Mouse (Mus musculus): ENCODE measurements around the gene Atp6v1g2. TPM values are rescaled to one million over a fixed set of nuclear protein-coding genes. Genes with fewer than 3 reads are reported as not detected.

The Atp6v1g2 gene
- polyA plus RNA-seq, 1 experiment from 2014 or later: 10.6 TPM

- 78% methylated on average over 15 of the region's 15 CpGs for WGBS
Measured at GRCm38 (mm10) chr17:35251162-35251719, 17.8 kb downstream of the Atp6v1g2 start.

GRCm38 (mm10) chr17:35251981-35252380 lies 18.5 kb downstream of the Atp6v1g2 start:
- no peaks in the 10 kb centered on the region for H3K9me3 ChIP-seq
- no peak for ATAC-seq (ENCODE audit: extremely low read depth, insufficient number of reproducible peaks, low FRiP score, low TSS enrichment)
- H3K27ac ChIP-seq (replicated peaks): no peak overlapping the region
- WGBS: 76% methylated on average over 5 of the region's 5 CpGs
- H3K4me2 ChIP-seq: no peak overlapping the region
- peaks cover 74% of the 10 kb centered on the region for H3K36me3 ChIP-seq
- no peak overlapping the region for H3K9ac ChIP-seq
- peaks cover 5% of the 10 kb centered on the region for H3K4me1 ChIP-seq
- H3K4me3 ChIP-seq: no peak overlapping the region
- H3K27me3 ChIP-seq (replicated peaks): no peaks in the 10 kb centered on the region

More at GRCm38 (mm10) chr17:35251162-35251719, 17.8 kb downstream of the Atp6v1g2 start:
- no peak for ATAC-seq (ENCODE audit: extremely low read depth, insufficient number of reproducible peaks, low FRiP score, low TSS enrichment)
- H3K4me3 ChIP-seq: no peak overlapping the region
- no peak overlapping the region for H3K27ac ChIP-seq (replicated peaks)
- no peak overlapping the region for H3K9ac ChIP-seq
- H3K4me1 ChIP-seq: peaks cover 13% of the 10 kb centered on the region
- H3K27me3 ChIP-seq (replicated peaks): no peaks in the 10 kb centered on the region
- no peaks in the 10 kb centered on the region for H3K9me3 ChIP-seq
- no peak overlapping the region for H3K4me2 ChIP-seq
- peaks cover 81% of the 10 kb centered on the region for H3K36me3 ChIP-seq

DNA sequence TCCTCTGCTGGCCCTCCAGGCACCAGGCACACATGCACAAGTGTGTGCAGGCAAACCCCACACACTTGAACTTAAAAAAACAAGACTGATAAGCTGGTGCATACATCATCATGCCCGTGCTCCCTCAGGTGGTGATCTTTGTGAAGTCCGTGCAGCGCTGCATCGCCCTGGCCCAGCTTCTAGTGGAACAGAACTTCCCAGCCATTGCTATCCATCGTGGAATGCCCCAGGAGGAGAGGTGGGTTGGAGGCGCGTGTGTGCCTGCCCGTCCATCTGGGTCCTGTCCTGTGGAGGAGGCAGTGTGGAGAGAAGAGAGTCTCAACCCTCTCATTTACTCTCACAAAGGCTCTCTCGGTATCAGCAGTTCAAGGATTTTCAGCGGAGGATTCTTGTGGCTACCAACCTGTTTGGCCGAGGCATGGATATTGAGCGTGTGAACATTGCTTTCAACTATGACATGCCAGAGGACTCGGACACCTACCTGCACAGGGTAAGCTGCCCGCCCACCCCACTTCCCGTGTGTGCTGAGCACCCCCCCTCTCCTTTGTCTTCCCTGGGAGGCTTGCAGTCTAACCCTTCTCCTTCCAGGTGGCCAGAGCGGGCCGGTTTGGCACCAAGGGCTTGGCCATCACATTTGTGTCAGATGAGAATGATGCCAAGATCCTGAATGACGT lies 19.3 kb downstream of the Atp6v1g2 start:
- Histone ChIP-seq H3K4me3 (no peak overlapping the region), H3K4me1 (peaks cover 1% of the 10 kb centered on the region; the same call in 1 of the 2 replicates), H3K4me2 (no peak overlapping the region), H3K36me3 (peaks cover 66% of the 10 kb centered on the region), H3K9me3 (no peaks in the 10 kb centered on the region), H3K9ac (no peak overlapping the region), H3K27me3 (replicated peaks) (no peaks in the 10 kb centered on the region), H3K27ac (replicated peaks) (no peak overlapping the region)
- no peak for ATAC-seq (ENCODE audit: extremely low read depth, insufficient number of reproducible peaks, low FRiP score, low TSS enrichment)
- WGBS: 80% methylated on average over 18 of the region's 18 CpGs

DNA sequence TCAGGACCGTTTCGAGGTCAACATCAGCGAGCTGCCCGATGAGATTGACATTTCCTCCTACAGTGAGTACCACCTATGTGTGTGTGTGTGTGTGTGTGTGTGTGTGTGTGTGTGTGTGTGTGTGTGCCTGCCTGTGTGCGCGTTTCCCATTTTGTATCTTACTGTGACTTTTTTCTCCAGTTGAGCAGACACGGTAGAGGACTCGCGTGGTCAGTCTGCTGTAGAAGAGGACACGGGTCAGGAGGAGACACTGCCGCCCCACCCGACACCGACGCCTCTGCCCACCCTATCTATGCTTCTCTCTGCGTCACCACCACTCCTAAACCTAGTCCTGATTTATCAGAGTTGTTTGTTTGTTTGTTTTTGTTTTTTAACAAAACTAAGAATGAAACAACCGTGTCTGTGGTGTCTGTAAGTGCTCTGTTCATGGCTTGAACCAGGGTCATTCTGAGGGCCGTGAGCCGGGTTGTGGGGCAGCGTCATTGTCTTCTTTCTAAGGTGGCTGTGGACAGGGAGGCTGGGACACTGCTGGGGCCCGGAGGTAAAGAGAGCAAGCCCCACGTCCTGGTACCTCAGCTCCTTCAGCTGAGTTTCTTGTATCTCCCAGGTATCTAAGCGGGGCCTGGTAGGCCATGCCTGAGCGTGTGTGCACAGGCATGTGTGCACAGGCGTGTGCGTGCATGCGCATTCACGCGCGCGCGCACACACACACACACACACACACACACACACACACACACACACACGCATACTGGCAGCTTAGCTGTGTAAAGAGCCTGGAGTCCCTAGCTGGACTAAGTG lies 20.0 kb downstream of the Atp6v1g2 start:
- 82% methylated on average over 28 of the region's 32 CpGs for WGBS
- peaks cover 5% of the 10 kb centered on the region; the same call in 1 of the 2 replicates for H3K4me1 ChIP-seq
- no peaks in the 10 kb centered on the region for H3K9me3 ChIP-seq
- no peaks in the 10 kb centered on the region for H3K27me3 ChIP-seq (replicated peaks)
- no peak overlapping the region for H3K9ac ChIP-seq
- no peak overlapping the region for H3K4me3 ChIP-seq
- H3K36me3 ChIP-seq: peaks cover 59% of the 10 kb centered on the region
- no peak overlapping the region for H3K4me2 ChIP-seq
- no peak overlapping the region for H3K27ac ChIP-seq (replicated peaks)
- no peak for ATAC-seq (ENCODE audit: extremely low read depth, insufficient number of reproducible peaks, low FRiP score, low TSS enrichment)

GRCm38 (mm10) chr17:35254241-35255098 lies 21.0 kb downstream of the Atp6v1g2 start:
- ATAC-seq (ENCODE audit: extremely low read depth, insufficient number of reproducible peaks, low FRiP score, low TSS enrichment): no peak
- no peaks in the 10 kb centered on the region for H3K9me3 ChIP-seq

DNA sequence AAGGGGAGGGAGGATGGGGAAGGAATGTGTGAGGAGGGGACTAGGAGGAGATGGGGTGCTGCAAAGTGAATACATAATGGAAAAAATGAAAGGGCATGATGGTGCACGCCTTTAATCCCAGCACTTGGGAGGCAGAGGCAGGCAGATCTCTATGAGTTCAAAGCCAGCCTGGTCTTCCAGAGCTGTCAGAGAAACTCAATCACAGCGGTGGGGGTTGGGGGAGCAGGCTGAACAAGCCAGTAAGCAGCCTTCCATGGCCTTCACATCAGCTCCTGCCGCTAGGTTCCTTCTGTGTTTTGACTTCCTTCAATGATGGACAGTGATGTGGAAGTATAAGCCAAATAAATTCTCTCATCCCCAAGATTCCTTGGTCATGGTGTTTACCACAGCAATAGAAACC lies 21.8 kb downstream of the Atp6v1g2 start:
- Histone ChIP-seq H3K9me3 (no peaks in the 10 kb centered on the region), H3K36me3 (peaks cover 41% of the 10 kb centered on the region), H3K4me2 (no peak overlapping the region), H3K9ac (no peak overlapping the region), H3K27me3 (replicated peaks) (peaks cover 14% of the 10 kb centered on the region), H3K4me1 (peaks cover 5% of the 10 kb centered on the region; the same call in 1 of the 2 replicates), H3K27ac (replicated peaks) (no peak overlapping the region), H3K4me3 (no peak overlapping the region)
- ATAC-seq (ENCODE audit: extremely low read depth, insufficient number of reproducible peaks, low FRiP score, low TSS enrichment): no peak
- 71% methylated on average over 3 of the region's 3 CpGs for WGBS

More at GRCm38 (mm10) chr17:35254241-35255098, 21.0 kb downstream of the Atp6v1g2 start:
- Histone ChIP-seq H3K27ac (replicated peaks) (no peak overlapping the region), H3K4me2 (no peak overlapping the region), H3K27me3 (replicated peaks) (peaks cover 6% of the 10 kb centered on the region), H3K4me3 (no peak overlapping the region), H3K4me1 (peaks cover 5% of the 10 kb centered on the region; the same call in 1 of the 2 replicates), H3K9ac (no peak overlapping the region), H3K36me3 (peaks cover 49% of the 10 kb centered on the region)
- 54% methylated on average over 11 of the region's 11 CpGs for WGBS

- peaks cover 37% of the 10 kb centered on the region for H3K36me3 ChIP-seq
- no peak overlapping the region for H3K4me2 ChIP-seq
- no peak overlapping the region for H3K4me3 ChIP-seq
- ATAC-seq (ENCODE audit: extremely low read depth, insufficient number of reproducible peaks, low FRiP score, low TSS enrichment): no peak
- H3K9ac ChIP-seq: no peak overlapping the region
- H3K27me3 ChIP-seq (replicated peaks): peaks cover 18% of the 10 kb centered on the region
- 56% methylated on average over 4 of the region's 4 CpGs for WGBS
- no peak overlapping the region for H3K27ac ChIP-seq (replicated peaks)
- no peaks in the 10 kb centered on the region for H3K9me3 ChIP-seq
- H3K4me1 ChIP-seq: peaks cover 5% of the 10 kb centered on the region; the same call in 1 of the 2 replicates
Measured at GRCm38 (mm10) chr17:35255704-35256103, 22.2 kb downstream of the Atp6v1g2 start.

DNA sequence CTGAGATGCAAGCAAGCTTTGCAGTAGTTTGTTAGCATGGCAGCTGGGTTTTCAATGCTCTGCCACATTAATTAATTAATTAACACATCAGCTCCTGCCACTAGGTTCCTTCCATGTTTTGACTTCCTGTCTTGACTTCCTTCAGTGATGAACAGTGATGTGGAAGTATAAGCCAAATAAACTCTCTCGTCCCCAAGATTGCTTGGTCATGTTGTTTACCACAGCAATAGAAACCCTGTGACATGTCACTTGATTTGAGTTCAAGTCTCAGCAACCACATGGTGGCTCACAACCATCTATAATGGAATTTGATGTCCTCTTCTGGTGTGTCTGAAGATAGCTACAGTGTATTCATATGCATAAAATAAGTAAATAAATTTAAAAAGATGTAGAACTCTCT lies 23.9 kb downstream of the Atp6v1g2 start:
- Histone ChIP-seq H3K4me3 (no peak overlapping the region), H3K4me2 (peak overlapping the region; percentile 66)
- 59% methylated on average over 1 of the region's 1 CpGs for WGBS

GRCm38 (mm10) chr17:35257824-35258491 lies 24.5 kb downstream of the Atp6v1g2 start:
- Histone ChIP-seq H3K4me2 (peak overlapping the region; percentile 66), H3K36me3 (peaks cover 15% of the 10 kb centered on the region), H3K4me1 (peaks cover 5% of the 10 kb centered on the region; the same call in 1 of the 2 replicates), H3K27ac (replicated peaks) (no peak overlapping the region), H3K9ac (peak overlapping the region; percentile 61), H3K4me3 (peak overlapping the region; percentile 38), H3K27me3 (replicated peaks) (peaks cover 39% of the 10 kb centered on the region), H3K9me3 (no peaks in the 10 kb centered on the region)
- 12% methylated on average over 17 of the region's 17 CpGs for WGBS
- ATAC-seq (ENCODE audit: extremely low read depth, insufficient number of reproducible peaks, low FRiP score, low TSS enrichment): 0 out of 2 replicates have a peak, but pooled peaks have one; percentile 14

More for the DNA sequence above, 23.9 kb downstream of the Atp6v1g2 start:
- Histone ChIP-seq H3K36me3 (peaks cover 21% of the 10 kb centered on the region), H3K9me3 (no peaks in the 10 kb centered on the region), H3K4me1 (peaks cover 5% of the 10 kb centered on the region; the same call in 1 of the 2 replicates), H3K9ac (no peak overlapping the region), H3K27ac (replicated peaks) (no peak overlapping the region), H3K27me3 (replicated peaks) (peaks cover 34% of the 10 kb centered on the region)
- ATAC-seq (ENCODE audit: extremely low read depth, insufficient number of reproducible peaks, low FRiP score, low TSS enrichment): no peak
